Mouse (Mus musculus) embryonic facial prominence, embryonic 10.5 days (tissue): ENCODE measurements around the gene Islr. TPM values are rescaled to one million over a fixed set of nuclear protein-coding genes. Genes with fewer than 3 reads are reported as not detected.

ENCODE experiments used
- DNase-seq: peaks from one replicate; pipeline ENCODE4 v3.0.0-alpha.2; 2017; ENCODE audit warnings: low spot score
- H3K27ac ChIP-seq: fragments of 300-500 bp; sonication (generic); replicated peaks from 2 replicates; pipeline ENCODE4 v1.5.1; 2016; ENCODE audit warnings: mild to moderate bottlenecking
- H3K27me3 ChIP-seq: fragments of 300-500 bp; sonication (generic); replicated peaks from 2 replicates; pipeline ENCODE4 v1.6.1; 2016; ENCODE audit warnings: low read depth, mild to moderate bottlenecking; ENCODE audit not compliant: poor library complexity, severe bottlenecking
- H3K36me3 ChIP-seq: fragments of 300-500 bp; sonication (generic); replicated peaks from 2 replicates; pipeline ENCODE4 v1.6.1; 2016; ENCODE audit warnings: mild to moderate bottlenecking, moderate library complexity
- H3K4me1 ChIP-seq: fragments of 300-500 bp; sonication (generic); 2 replicates; pipeline ENCODE4 v1.6.1; 2016
- H3K4me3 ChIP-seq: fragments of 300-500 bp; sonication (generic); 2 replicates; pipeline ENCODE4 v1.5.1; 2016; ENCODE audit warnings: mild to moderate bottlenecking, moderate library complexity
- H3K9me3 ChIP-seq: fragments of 300-500 bp; sonication (generic); 2 replicates; pipeline ENCODE4 v1.6.1; 2016; ENCODE audit warnings: mild to moderate bottlenecking
- WGBS: fragments of 180-500 bp; shearing (Covaris S2); methylation state at CpG from one replicate; pipeline ENCODE4 v1.1.7; 2016; 5-methylcytosine and 5-hydroxymethylcytosine counted together
- polyA plus RNA-seq: library from polyadenylated mRNA; unstranded; fragments of >200 nt; fragmentation: Nextera tagmentation; extraction: Ambion mirVana; gene quantifications from 2 replicates; pipeline ENCODE4 v1.2.1, GENCODE M21; 2016

Islr gene
- polyA plus RNA-seq, 1 experiment from 2014 or later, result 18.2 TPM

- H3K27ac ChIP-seq, result no peak overlapping the region
Observed at GRCm38 (mm10) chr9:58241780-58242485, 37.8 kb upstream of the Islr start.

GRCm38 (mm10) chr9:58234502-58235015 lies 30.5 kb upstream of the Islr start:
- H3K36me3 ChIP-seq, result peaks cover 55% of the 10 kb centered on the region

More at GRCm38 (mm10) chr9:58241780-58242485, 37.8 kb upstream of the Islr start:
- H3K4me3 ChIP-seq, result no peak overlapping the region
- H3K36me3 ChIP-seq, result peaks cover 17% of the 10 kb centered on the region
- H3K9me3 ChIP-seq, result no peaks in the 10 kb centered on the region
- H3K27me3 ChIP-seq, result no peaks in the 10 kb centered on the region
- H3K4me1 ChIP-seq, result peaks cover 27% of the 10 kb centered on the region
- WGBS, result 67% methylated on average over 9 of the region's 9 CpGs
- DNase-seq, result no peak

GRCm38 (mm10) chr9:58232374-58232773 lies 28.3 kb upstream of the Islr start:
- no peak for DNase-seq
- Histone ChIP-seq H3K27me3 (no peaks in the 10 kb centered on the region), H3K9me3 (no peaks in the 10 kb centered on the region), H3K36me3 (peaks cover 77% of the 10 kb centered on the region), H3K4me1 (peaks cover 16% of the 10 kb centered on the region), H3K4me3 (no peak overlapping the region), H3K27ac (peak overlapping the region; percentile 36)
- 50% methylated on average over 5 of the region's 5 CpGs for WGBS

More at GRCm38 (mm10) chr9:58234502-58235015, 30.5 kb upstream of the Islr start:
- DNase-seq, result no peak
- Histone ChIP-seq H3K27ac (no peak overlapping the region), H3K4me1 (peaks cover 16% of the 10 kb centered on the region), H3K4me3 (no peak overlapping the region), H3K9me3 (no peaks in the 10 kb centered on the region), H3K27me3 (no peaks in the 10 kb centered on the region)
- WGBS, result 96% methylated on average over 28 of the region's 28 CpGs

- Histone ChIP-seq H3K27me3 (no peaks in the 10 kb centered on the region), H3K4me3 (no peak overlapping the region), H3K9me3 (no peaks in the 10 kb centered on the region), H3K27ac (peak overlapping the region; percentile 36), H3K36me3 (peaks cover 81% of the 10 kb centered on the region), H3K4me1 (peaks cover 16% of the 10 kb centered on the region)
- DNase-seq, result no peak
- WGBS, result 46% methylated on average over 6 of the region's 6 CpGs
Observed at GRCm38 (mm10) chr9:58231746-58232145, 27.6 kb upstream of the Islr start.

- peaks cover 16% of the 10 kb centered on the region for H3K4me1 ChIP-seq
- WGBS, result 93% methylated on average over 9 of the region's 9 CpGs
- no peak for DNase-seq
- H3K9me3 ChIP-seq, result no peaks in the 10 kb centered on the region
- H3K27me3 ChIP-seq, result no peaks in the 10 kb centered on the region
- no peak overlapping the region for H3K4me3 ChIP-seq
- peaks cover 92% of the 10 kb centered on the region for H3K36me3 ChIP-seq
- H3K27ac ChIP-seq, result no peak overlapping the region
Observed at GRCm38 (mm10) chr9:58228777-58229466, 24.8 kb upstream of the Islr start.

GRCm38 (mm10) chr9:58225915-58226913 lies 22.1 kb upstream of the Islr start:
- H3K9me3 ChIP-seq, result no peaks in the 10 kb centered on the region
- 65% methylated on average over 9 of the region's 9 CpGs for WGBS
- peak; percentile 57 for DNase-seq

GRCm38 (mm10) chr9:58224356-58224755 lies 20.2 kb upstream of the Islr start:
- Histone ChIP-seq H3K9me3 (no peaks in the 10 kb centered on the region), H3K4me3 (no peak overlapping the region), H3K4me1 (no peaks in the 10 kb centered on the region), H3K27ac (no peak overlapping the region), H3K36me3 (peaks cover 80% of the 10 kb centered on the region), H3K27me3 (no peaks in the 10 kb centered on the region)
- 82% methylated on average over 2 of the region's 2 CpGs for WGBS
- no peak for DNase-seq

More at GRCm38 (mm10) chr9:58225915-58226913, 22.1 kb upstream of the Islr start:
- Histone ChIP-seq H3K36me3 (peaks cover 86% of the 10 kb centered on the region), H3K4me1 (no peaks in the 10 kb centered on the region), H3K4me3 (no peak overlapping the region), H3K27me3 (no peaks in the 10 kb centered on the region), H3K27ac (no peak overlapping the region)

- no peaks in the 10 kb centered on the region for H3K9me3 ChIP-seq
- peaks cover 14% of the 10 kb centered on the region for H3K4me1 ChIP-seq
- H3K27ac ChIP-seq, result no peak overlapping the region
- WGBS, result 66% methylated on average over 24 of the region's 24 CpGs
- peaks cover 49% of the 10 kb centered on the region for H3K36me3 ChIP-seq
- H3K4me3 ChIP-seq, result no peak overlapping the region
- DNase-seq, result peak; percentile 62
- H3K27me3 ChIP-seq, result no peaks in the 10 kb centered on the region
Observed at GRCm38 (mm10) chr9:58220218-58220903, 16.3 kb upstream of the Islr start.

- WGBS, result 89% methylated on average over 3 of the region's 3 CpGs
- Histone ChIP-seq H3K27ac (no peak overlapping the region), H3K4me1 (peaks cover 32% of the 10 kb centered on the region), H3K4me3 (no peak overlapping the region), H3K27me3 (0 out of 2 replicates have a peak, but pooled peaks cover under 1% of the 10 kb centered on the region), H3K9me3 (no peaks in the 10 kb centered on the region), H3K36me3 (peaks cover 38% of the 10 kb centered on the region)
- DNase-seq, result no peak
Observed at GRCm38 (mm10) chr9:58218539-58218938, 14.4 kb upstream of the Islr start.

GRCm38 (mm10) chr9:58216402-58216801 lies 12.3 kb upstream of the Islr start:
- WGBS, result 54% methylated on average over 6 of the region's 6 CpGs
- H3K4me1 ChIP-seq, result peaks cover 35% of the 10 kb centered on the region
- H3K4me3 ChIP-seq, result no peak overlapping the region
- H3K27ac ChIP-seq, result no peak overlapping the region
- peak; percentile 70 for DNase-seq
- H3K9me3 ChIP-seq, result no peaks in the 10 kb centered on the region
- peaks cover 17% of the 10 kb centered on the region for H3K27me3 ChIP-seq
- H3K36me3 ChIP-seq, result peaks cover 20% of the 10 kb centered on the region

- no peak overlapping the region for H3K27ac ChIP-seq
- H3K4me3 ChIP-seq, result no peak overlapping the region
- peaks cover 35% of the 10 kb centered on the region for H3K4me1 ChIP-seq
- WGBS, result 62% methylated on average over 8 of the region's 8 CpGs
- no peak for DNase-seq
- H3K27me3 ChIP-seq, result peaks cover 17% of the 10 kb centered on the region
- peaks cover 9% of the 10 kb centered on the region for H3K36me3 ChIP-seq
- no peaks in the 10 kb centered on the region for H3K9me3 ChIP-seq
Observed at GRCm38 (mm10) chr9:58214519-58215180, 10.5 kb upstream of the Islr start.
